Mouse (Mus musculus): ENCODE data around the gene Stoml1. TPM values are rescaled to one million over a fixed set of nuclear protein-coding genes. Genes with fewer than 3 reads are reported as not detected.

Stoml1 gene
- 10 to 100 TPM; 84.5 to 93.2 TPM for total RNA-seq (2021)

DNA sequence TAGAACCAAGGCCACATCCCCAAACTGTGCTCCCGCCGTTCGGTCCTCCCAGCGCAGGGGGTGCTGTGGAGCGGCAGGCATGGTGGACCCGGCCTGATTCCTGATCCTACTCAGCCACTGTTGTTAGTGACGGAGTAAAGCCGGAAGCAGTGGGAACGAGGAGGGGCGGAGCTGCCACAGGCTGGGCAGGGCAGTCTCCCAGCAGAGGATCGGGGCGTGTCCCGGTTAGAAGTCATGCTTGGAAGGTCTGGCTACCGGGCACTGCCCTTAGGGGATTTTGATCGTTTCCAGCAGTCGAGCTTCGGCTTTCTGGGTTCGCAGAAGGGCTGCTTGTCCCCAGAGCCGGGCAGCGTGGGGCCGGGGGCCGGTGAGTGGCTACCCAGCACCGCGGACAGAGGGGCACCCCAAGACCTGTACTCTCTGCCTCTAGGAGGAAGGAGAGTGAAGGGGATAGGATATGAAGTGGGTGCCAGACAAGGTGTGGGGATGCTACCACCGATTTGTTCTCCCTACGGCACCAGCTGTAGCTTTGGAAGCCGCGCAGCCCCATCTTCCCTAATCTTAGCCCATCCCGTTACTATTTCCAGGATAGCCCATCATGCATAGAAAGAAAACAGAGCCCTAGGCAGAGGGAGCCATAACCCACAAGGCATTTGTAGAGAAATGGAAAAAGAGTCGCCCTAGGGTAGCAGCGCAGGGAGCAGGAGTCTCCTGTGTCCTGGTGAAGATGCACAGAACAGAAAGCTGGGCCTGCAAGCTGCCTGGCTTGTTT is at the start of gene Stoml1:
Stoml1 (plus strand) TSS at position 132 of the 772 bp plus-strand sequence.
- intact Hi-C loops (cut with DNase I), result no loop called here
- DNase-seq, result peak; percentile 93

DNA sequence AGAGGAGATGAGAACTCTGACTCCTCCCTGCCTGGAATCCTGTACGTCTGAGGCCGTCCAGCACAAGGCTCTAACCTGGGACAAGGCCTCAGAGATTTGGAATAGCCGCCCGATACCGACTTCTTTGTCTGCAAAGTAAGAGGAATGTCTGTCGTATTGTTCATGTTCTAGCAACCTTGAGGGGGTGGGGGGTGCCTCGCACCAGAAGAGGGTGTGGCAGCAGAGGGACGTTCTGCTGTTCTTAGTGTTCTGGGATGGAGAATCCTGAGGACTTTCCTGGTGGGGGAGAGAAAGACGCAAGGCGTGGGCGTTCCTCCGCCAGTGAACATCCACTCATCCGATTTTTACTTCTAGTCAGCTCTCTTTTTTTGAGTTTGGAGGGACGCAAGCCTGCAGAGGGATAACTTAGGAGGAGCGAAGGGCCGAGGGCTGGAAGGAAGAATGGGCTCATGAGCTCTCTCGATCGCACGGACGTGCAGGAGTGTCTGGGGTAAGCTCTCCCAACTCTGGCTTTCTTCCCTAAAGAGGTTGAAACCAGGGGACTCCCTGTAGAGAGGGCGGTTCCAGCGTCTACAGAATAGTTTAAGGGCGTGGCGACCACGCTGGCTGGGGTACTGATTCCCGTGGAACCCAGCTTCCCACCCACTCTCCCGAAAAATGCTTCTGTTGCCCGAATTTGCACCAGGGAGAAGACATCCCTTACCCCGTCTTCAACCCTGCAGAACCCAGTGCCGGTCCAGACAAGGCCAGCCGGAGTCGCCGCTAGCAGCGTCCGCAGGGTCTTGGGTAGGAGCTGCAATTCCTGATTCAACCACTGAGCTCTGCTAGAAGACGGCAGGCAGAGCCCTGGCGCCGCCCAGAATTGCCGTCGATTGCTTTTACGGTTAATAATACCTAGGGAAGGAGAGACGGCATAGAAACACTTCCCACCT is 49.2 kb upstream of the Stoml1 start, which contains the start of the genes Islr and Islr2:
Islr (minus strand) TSS at position 791 of the 932 bp plus-strand sequence.
Islr2 (minus strand) TSS at position 804 of the 932 bp plus-strand sequence.
- peak; percentile 78 for DNase-seq
- intact Hi-C loops (cut with DNase I), result loop anchor here (5.0 kb wide), 1 partner anchor 151 kb away; no protein-coding TSS in a partner anchor

- intact Hi-C loops (cut with DNase I), result loop anchor here (5.0 kb wide), 1 partner anchor 152 kb away; no protein-coding TSS in a partner anchor
These were observed 48.4 kb upstream of the Stoml1 start for GRCm38 (mm10) chr9:58204448-58205000.

GRCm38 (mm10) chr9:58206013-58206412 is 47.0 kb upstream of the Stoml1 start:
- no peak for DNase-seq
- intact Hi-C loops (cut with DNase I), result no loop called here

More at GRCm38 (mm10) chr9:58204448-58205000, 48.4 kb upstream of the Stoml1 start:
- peak; percentile 96 for DNase-seq

DNA sequence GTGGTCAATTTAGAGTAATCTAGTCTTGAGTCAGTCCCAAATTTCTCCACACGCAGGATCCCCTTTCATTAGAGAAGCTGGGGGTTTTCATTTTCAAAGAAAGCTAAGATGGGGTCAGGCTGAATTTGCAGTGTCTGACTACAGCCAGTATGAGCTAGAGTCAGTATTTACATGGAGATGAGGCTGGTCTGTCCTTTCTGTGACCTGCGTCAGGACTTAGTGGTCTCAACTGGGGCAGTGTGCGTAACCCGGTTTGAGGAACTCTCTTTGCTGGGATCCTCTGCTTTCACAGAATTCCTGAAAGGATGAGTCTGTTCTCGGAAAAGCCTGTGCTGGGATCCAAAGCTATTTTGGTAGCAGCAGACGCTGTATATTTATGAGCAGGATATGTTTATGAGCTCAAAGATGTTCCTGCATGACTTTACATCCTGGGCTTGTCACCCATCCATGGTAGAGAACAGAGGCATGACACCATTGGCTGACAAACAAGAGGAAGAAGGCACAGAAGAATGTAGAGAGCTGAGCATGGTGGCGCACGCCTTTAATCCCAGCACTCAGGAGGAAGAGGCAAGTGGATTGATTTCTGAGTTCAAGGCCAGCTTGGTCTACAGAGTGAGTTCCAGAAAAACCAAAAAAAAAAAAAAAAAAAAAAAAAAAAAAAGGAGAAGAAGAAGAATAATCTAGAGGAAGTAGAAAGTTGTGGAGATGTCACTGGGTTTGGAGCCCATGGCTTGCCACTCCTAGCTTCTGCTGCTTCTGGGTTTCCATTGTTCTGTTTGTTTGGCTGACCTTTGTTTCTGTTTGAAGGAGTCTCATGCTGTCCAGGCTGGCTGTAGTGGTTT is 43.3 kb upstream of the Stoml1 start:
- intact Hi-C loops (cut with DNase I), result no loop called here
- DNase-seq, result no peak

- DNase-seq, result no peak
- intact Hi-C loops (cut with DNase I), result no loop called here
These were observed 42.7 kb upstream of the Stoml1 start for GRCm38 (mm10) chr9:58210304-58210627.

- intact Hi-C loops (cut with DNase I), result no loop called here
These were observed 39.6 kb upstream of the Stoml1 start for GRCm38 (mm10) chr9:58213377-58213776.

GRCm38 (mm10) chr9:58213865-58214264 is 39.1 kb upstream of the Stoml1 start:
- intact Hi-C loops (cut with DNase I), result no loop called here
- DNase-seq, result no peak

More at GRCm38 (mm10) chr9:58213377-58213776, 39.6 kb upstream of the Stoml1 start:
- DNase-seq, result no peak

GRCm38 (mm10) chr9:58214519-58215180 is 38.3 kb upstream of the Stoml1 start:
- intact Hi-C loops (cut with DNase I), result no loop called here
- no peak for DNase-seq

GRCm38 (mm10) chr9:58216402-58216801 is 36.6 kb upstream of the Stoml1 start:
- peak; percentile 63 for DNase-seq
- intact Hi-C loops (cut with DNase I), result no loop called here

DNA sequence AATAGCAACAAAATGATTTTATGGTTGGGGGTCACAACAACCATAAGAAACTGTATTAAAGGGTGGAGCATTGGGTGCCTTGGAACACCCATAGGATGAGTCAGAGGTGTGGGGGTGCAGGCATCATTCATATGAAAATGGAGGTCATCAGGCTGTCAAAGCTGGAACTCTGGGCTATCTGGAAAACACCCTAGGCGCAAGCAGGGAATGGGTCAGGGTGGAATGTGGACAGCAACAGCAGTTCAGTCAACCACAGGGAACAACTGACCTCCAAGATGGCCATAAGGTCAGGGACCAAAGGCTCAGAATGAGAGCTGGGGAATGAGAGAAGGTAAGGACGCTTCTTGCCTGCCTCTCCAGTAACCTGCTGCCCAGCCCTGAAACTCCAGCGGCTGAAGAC is 34.4 kb upstream of the Stoml1 start:
- DNase-seq, result no peak
- intact Hi-C loops (cut with DNase I), result no loop called here

GRCm38 (mm10) chr9:58220218-58220903 is 32.6 kb upstream of the Stoml1 start:
- DNase-seq, result peak; percentile 59
- intact Hi-C loops (cut with DNase I), result no loop called here

GRCm38 (mm10) chr9:58224356-58224755 is 28.6 kb upstream of the Stoml1 start:
- intact Hi-C loops (cut with DNase I), result no loop called here
- DNase-seq, result no peak

- intact Hi-C loops (cut with DNase I), result no loop called here
- peak; percentile 41 for DNase-seq
These were observed 26.8 kb upstream of the Stoml1 start for GRCm38 (mm10) chr9:58225915-58226913.

- intact Hi-C loops (cut with DNase I), result no loop called here
- no peak for DNase-seq
These were observed 24.0 kb upstream of the Stoml1 start for GRCm38 (mm10) chr9:58228777-58229466.

DNA sequence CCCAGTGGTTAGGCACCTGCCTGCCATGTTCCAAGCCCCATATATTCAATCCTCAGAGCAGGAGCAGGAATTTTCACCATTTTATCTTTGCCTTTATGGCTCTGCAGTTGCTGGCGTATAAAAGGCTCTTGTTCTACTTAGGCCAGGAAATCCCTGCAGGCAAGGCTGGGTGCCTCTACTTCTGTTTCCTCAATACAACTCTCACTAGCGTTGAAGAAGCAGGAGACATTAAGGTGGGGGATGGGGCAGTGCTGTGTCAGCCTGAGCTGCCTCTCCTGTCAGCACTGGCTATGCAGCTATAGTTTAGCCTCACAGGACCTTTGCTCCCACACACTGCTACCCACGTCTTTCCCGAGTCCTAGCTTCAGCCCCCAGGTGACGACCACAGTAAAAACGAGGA is 21.2 kb upstream of the Stoml1 start:
- DNase-seq, result no peak
- intact Hi-C loops (cut with DNase I), result no loop called here

DNA sequence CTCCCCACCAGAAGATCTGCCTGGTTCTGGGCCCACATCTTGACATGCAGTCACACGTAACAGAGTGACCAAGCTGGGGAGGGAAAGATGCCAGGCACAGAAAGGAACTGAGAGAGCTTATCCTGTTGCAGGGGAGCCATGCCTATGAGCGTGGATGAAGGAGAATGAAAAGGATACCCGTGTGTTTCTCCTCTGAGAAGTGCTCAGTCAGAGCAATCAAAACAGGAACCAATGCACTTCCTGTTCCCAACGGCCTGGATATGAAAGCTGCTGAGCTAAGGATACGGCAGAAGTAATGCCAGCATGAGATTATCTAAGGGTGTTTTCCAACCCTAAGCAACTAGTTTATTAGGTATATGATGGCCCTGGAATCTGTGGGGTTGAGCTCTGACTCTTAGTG is 20.6 kb upstream of the Stoml1 start:
- intact Hi-C loops (cut with DNase I), result no loop called here
- DNase-seq, result no peak
